Mouse (Mus musculus) hindbrain, embryonic 14.5 days (tissue): ENCODE measurements around the gene Gm10392. TPM values are rescaled to one million over a fixed set of nuclear protein-coding genes. Genes with fewer than 3 reads are reported as not detected.
"Not testable (repeated sequence)": the region's sequence is repeated elsewhere in the genome, so short reads cannot be mapped to it uniquely, and the experiment has no call there.

ENCODE experiments used
- ATAC-seq: fragments of 200-750 bp; cut with Nextera tagmentation; 2 replicates; pipeline ENCODE4 v1.8.0; 2017; ENCODE audit warnings: moderate number of reproducible peaks, mild to moderate bottlenecking, moderate TSS enrichment, moderate library complexity; ENCODE audit not compliant: low FRiP score
- DNase-seq: peaks from one replicate; pipeline ENCODE4 v3.0.0-alpha.2; 2015; ENCODE audit warnings: low spot score
- H3K27ac ChIP-seq: fragments of 300-500 bp; sonication (generic); 2 replicates; pipeline ENCODE4 v1.5.1; 2014; ENCODE audit warnings: mild to moderate bottlenecking, moderate library complexity
- H3K27me3 ChIP-seq: fragments of 300-500 bp; sonication (generic); 2 replicates; pipeline ENCODE4 v1.6.1; 2014; ENCODE audit warnings: mild to moderate bottlenecking, low read length, mixed read lengths; ENCODE audit not compliant: control insufficient read depth, insufficient read depth
- H3K36me3 ChIP-seq: fragments of 300-500 bp; sonication (generic); replicated peaks from 2 replicates; pipeline ENCODE4 v1.6.1; 2014; ENCODE audit not compliant: control insufficient read depth, insufficient read depth
- H3K4me1 ChIP-seq: fragments of 300-500 bp; sonication (generic); replicated peaks from 2 replicates; pipeline ENCODE4 v1.6.1; 2014; ENCODE audit warnings: antibody characterized with exemption, low read length, mixed read lengths; ENCODE audit not compliant: control insufficient read depth, insufficient read depth
- H3K4me2 ChIP-seq: fragments of 300-500 bp; sonication (generic); replicated peaks from 2 replicates; pipeline ENCODE4 v1.6.1; 2014; ENCODE audit warnings: mild to moderate bottlenecking, moderate library complexity
- H3K4me3 ChIP-seq: fragments of 300-500 bp; sonication (generic); replicated peaks from 2 replicates; pipeline ENCODE4 v1.5.1; 2014; ENCODE audit warnings: mild to moderate bottlenecking, low read length
- H3K9ac ChIP-seq: fragments of 300-500 bp; sonication (generic); 2 replicates; pipeline ENCODE4 v1.6.1; 2014
- H3K9me3 ChIP-seq: fragments of 300-500 bp; sonication (generic); 2 replicates; pipeline ENCODE4 v1.6.1; 2016; ENCODE audit warnings: low read length; ENCODE audit not compliant: control insufficient read depth
- WGBS: fragments of 180-500 bp; shearing (Covaris S2); extraction: QIAGEN DNeasy Blood & Tissue Kit; methylation state at CpG from one replicate; pipeline ENCODE4 v1.1.7; 2014; 5-methylcytosine and 5-hydroxymethylcytosine counted together
- polyA plus RNA-seq: library from polyadenylated mRNA; unstranded; fragments of >200 nt; fragmentation: Nextera tagmentation; extraction: Ambion mirVana; gene quantifications from 2 replicates; pipeline ENCODE4 v1.2.1, GENCODE M21; 2014

Gm10392 gene
- polyA plus RNA-seq = not detected in 2 replicates

DNA sequence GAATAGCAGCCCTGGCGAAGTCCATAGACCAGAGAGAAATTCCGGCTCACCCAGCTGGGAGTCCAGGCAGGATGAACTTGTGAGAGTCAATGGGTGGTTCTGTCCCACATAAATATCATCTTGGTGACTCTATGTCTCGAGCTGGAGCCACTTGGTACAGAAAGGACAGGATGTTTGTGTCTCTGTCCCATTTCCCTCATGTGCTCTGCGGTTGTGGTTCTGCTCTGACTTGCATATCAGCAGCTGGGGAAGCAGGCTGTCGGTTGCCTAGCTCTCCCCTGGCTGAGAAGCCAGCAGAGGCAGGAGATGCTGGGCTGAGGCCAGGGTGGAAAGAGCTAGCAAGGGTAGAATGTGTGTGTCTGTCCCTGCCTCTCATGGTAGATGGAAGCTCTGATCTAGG, at the start of gene Gm10392:
Gene Gm10392 (minus strand): TSS at position 156 of the 400 bp plus-strand sequence.
- 67% methylated on average over 5 of the region's 5 CpGs for WGBS
- Histone ChIP-seq H3K27me3 (peaks cover 20% of the 10 kb centered on the region), H3K4me1 (peaks cover 20% of the 10 kb centered on the region), H3K27ac (no peak within 1 kb of the TSS), H3K9ac (no peak within 1 kb of the TSS), H3K9me3 (no peaks in the 10 kb centered on the region), H3K4me3 (no peak within 1 kb of the TSS), H3K4me2 (no peak within 1 kb of the TSS), H3K36me3 (no peaks in the 10 kb centered on the region)
- ATAC-seq (no peak), DNase-seq (no peak)

DNA sequence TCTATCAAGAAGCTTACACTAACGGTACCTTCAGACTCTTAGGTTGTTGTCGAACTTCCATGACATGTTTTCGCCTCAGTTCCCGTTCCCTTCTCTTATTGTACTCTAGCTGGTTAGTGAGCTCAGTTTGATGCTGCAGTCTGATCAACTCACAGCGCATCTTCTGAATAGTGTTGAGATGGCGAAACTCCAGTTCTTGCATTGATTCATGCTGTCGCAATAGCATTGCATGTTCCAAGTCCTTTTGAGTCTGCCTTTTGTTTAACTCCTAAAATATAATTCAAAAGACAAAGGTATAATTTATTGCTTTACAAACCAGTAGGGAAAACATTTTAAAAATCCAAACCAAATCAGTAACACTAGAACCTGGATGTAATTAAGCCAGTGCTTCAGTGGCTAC, 26.3 kb upstream of the Gm10392 start:
- no peaks in the 10 kb centered on the region for H3K9me3 ChIP-seq
- H3K27me3 ChIP-seq = no peaks in the 10 kb centered on the region
- ATAC-seq (no peak), DNase-seq (no peak)
- no peaks in the 10 kb centered on the region for H3K4me1 ChIP-seq
- H3K36me3 ChIP-seq = peaks cover 92% of the 10 kb centered on the region
- no peak overlapping the region for H3K4me3 ChIP-seq
- H3K9ac ChIP-seq = no peak overlapping the region
- WGBS = 96% methylated on average over 7 of the region's 7 CpGs
- H3K27ac ChIP-seq = no peak overlapping the region
- no peak overlapping the region for H3K4me2 ChIP-seq

DNA sequence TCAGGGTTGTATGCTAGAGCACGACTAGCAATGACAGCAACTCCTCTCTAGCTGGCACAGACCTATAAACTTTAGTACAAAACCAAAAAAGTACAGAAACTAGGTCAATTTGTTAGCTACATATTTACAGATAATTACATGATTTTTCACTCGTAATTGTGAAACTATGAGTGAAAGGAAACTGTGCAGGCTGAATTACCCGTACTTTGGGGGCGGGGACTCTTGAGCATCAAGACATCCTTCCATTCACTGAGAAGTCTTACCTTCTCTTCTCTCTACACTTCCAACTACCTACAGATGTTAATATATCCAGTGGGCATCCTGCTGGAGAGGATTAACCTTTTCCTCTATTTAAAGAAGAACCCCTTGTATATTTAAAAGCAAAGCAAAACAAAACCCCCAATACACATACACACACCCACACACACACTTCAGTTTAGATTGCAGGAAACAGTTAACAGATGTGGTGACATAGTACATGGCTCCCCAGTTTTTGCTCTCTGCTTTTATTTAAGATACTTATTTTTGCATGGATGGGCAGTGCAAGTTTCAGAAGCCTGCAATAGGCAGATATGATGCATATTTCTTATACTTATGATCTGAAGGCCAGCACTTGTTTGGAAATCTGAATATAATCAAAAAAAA, 13.3 kb upstream of the Gm10392 start:
- 92% methylated on average over 4 of the region's 4 CpGs for WGBS
- Histone ChIP-seq H3K27me3 (no peaks in the 10 kb centered on the region), H3K9me3 (no peaks in the 10 kb centered on the region), H3K4me1 (no peaks in the 10 kb centered on the region), H3K27ac (no peak overlapping the region), H3K4me3 (no peak overlapping the region), H3K4me2 (no peak overlapping the region), H3K36me3 (peaks cover 49% of the 10 kb centered on the region), H3K9ac (no peak overlapping the region)
- no peak for ATAC-seq
- no peak for DNase-seq

DNA sequence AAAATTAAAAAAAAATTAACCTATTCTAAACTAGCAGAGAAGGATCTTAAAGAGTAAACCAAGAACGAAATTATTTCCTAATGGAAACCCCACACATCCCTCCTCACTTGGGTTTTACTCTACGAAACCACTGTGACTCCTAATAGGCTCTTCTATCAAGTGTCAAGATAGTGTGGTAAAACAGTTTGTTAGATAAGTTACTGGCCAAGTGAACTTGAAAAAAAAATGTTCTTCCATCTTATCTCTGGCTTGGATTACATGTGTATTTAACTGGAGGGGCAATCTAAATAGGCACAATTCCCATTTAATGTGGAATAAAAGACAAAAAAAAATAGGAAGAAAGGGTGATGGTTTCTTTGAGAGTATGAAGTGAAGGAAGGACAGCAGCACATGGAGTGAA, 11.9 kb upstream of the Gm10392 start:
- H3K27me3 ChIP-seq = no peaks in the 10 kb centered on the region
- no peak overlapping the region for H3K27ac ChIP-seq
- peaks cover 35% of the 10 kb centered on the region for H3K36me3 ChIP-seq
- H3K4me3 ChIP-seq = no peak overlapping the region
- DNase-seq = no peak
- 92% methylated on average over 2 of the region's 2 CpGs for WGBS
- H3K4me1 ChIP-seq = no peaks in the 10 kb centered on the region
- H3K9me3 ChIP-seq = no peaks in the 10 kb centered on the region
- no peak overlapping the region for H3K4me2 ChIP-seq
- ATAC-seq = no peak
- H3K9ac ChIP-seq = no peak overlapping the region

DNA sequence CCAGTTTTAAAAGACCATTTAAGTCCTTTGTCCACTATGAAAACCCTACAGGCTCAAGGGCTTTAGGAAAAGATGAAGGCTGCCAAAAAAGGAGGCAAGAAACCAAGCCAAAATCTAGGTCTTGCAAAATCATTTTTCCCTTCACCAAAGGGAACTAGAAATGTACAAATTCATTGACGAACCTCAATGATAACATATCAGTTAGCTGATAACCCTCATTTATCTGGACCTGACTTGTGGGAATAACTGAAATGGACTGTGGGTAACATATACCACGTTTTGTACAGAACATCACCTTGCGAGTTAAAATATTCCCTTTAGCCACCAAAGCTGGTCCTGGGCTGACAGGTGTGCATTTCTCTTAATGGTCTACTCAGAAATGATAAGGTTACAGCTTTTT, 10.6 kb upstream of the Gm10392 start:
- Histone ChIP-seq H3K9ac (no peak overlapping the region), H3K4me3 (no peak overlapping the region), H3K9me3 (no peaks in the 10 kb centered on the region), H3K27ac (no peak overlapping the region), H3K27me3 (no peaks in the 10 kb centered on the region), H3K4me2 (no peak overlapping the region), H3K4me1 (no peaks in the 10 kb centered on the region), H3K36me3 (peaks cover 26% of the 10 kb centered on the region)
- ATAC-seq = no peak
- 88% methylated on average over 3 of the region's 3 CpGs for WGBS
- no peak for DNase-seq

DNA sequence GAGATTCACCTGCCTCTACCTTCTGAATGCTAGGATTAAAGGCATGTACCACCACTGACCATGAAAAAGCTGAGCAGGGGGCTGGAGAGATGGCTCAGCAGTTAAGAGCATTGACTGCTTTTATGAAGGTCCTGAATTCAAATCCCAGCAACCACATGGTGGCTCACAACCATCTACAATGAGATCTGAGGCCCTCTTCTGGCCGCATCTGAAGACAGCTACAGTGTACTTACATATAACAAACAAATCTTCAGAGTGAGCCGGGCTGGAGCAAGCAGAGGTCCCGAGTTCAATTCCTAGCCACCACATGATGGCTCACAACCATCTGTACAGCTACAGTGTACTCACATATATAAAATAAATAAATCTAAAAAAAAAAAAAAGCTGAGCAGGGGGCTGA, 9.4 kb upstream of the Gm10392 start:
- not testable (repeated sequence) for ATAC-seq, H3K9me3 ChIP-seq, H3K27me3 ChIP-seq, H3K4me3 ChIP-seq, H3K9ac ChIP-seq, H3K4me2 ChIP-seq, DNase-seq, H3K4me1 ChIP-seq, H3K27ac ChIP-seq
- H3K36me3 ChIP-seq = peaks cover 19% of the 10 kb centered on the region; the same call in 1 of the 2 replicates
- 93% methylated on average over 3 of the region's 3 CpGs for WGBS

DNA sequence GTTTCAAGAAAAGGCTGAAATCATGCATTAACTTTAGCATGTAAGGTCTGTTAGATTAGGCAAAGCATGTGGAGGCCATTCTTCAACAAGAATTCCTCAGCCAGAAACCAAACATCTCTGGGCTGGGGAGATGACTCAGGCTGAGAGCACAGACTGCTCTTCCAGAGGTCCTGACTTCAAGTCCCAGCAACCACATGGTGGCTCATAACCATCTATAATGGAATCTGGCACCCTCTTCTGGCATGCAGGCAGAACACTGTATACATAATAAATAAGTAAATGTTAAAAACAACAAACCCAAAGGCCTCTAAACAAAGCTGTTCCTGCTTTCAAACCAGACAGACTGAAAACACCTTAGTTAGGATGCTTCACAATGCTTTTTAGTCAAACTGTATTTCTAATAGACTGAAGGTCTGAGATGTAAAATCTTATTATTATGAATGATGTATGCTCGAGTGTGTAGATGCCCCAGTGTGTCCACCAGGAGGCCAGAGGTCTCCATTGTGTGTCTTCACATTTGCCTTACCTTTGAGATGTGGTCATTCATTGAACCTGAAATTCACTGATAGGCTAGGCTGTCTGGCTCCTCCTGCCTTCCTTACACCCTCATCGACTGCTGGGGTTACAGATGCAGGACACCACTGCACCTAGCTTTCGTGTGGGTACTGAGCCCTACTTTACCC, 6.9 kb upstream of the Gm10392 start:
- Histone ChIP-seq H3K27ac (no peak overlapping the region), H3K9ac (no peak overlapping the region), H3K4me2 (no peak overlapping the region), H3K4me3 (no peak overlapping the region), H3K36me3 (0 out of 2 replicates have a peak, but pooled peaks cover 8% of the 10 kb centered on the region), H3K27me3 (no peaks in the 10 kb centered on the region), H3K9me3 (no peaks in the 10 kb centered on the region), H3K4me1 (no peaks in the 10 kb centered on the region)
- DNase-seq (no peak), ATAC-seq (no peak)
- 83% methylated on average over 3 of the region's 3 CpGs for WGBS

DNA sequence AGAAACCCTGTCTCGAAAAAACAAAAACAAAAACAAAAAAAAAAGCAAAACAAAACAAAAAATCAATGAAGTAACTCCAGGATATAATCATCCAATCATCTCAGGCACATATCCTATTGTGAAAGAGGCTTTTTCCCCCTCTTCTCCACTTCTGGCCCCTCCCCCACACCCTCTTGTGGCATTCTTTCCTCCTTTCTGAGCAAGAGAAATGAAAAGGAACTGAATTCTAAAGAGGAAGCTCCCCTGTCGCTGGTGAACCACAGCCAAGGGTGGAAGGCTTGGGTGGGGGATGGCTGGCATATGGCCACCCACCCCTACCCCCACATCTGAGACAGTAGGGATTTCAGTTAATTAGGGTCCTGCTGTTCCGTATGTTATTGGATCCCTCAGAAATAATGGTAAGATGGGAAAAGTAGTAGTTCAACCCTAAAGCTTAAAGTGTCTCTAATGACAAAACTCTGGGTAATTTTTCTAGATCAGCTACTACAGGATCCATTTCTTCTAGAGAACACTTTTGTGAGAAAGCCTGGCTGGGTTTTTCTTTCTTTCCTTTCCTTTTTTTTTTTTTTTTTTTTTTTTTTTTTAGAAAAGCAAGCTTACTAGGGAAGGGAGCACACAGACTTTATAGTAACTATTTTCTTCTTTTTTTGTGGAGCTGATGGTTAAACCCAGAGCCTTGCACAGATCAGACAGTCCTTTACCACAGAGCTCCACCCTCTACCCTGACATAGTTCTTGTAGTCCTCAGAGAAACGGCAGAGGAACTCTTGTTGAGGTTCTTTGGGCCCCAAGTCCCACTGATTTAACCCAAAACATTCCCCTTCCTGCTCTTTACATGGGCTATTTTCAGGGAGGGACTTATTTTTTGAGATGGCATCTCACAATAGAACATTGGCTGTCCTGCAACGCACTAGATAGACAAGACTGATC, 1.9 kb upstream of the Gm10392 start:
- Histone ChIP-seq H3K9me3 (no peaks in the 10 kb centered on the region), H3K36me3 (no peaks in the 10 kb centered on the region), H3K9ac (no peak overlapping the region), H3K27me3 (peaks cover 4% of the 10 kb centered on the region; the same call in 1 of the 2 replicates), H3K4me2 (no peak overlapping the region), H3K4me3 (no peak overlapping the region), H3K27ac (no peak overlapping the region), H3K4me1 (peaks cover 7% of the 10 kb centered on the region; the same call in 1 of the 2 replicates)
- 43% methylated on average over 5 of the region's 5 CpGs for WGBS
- no peak for ATAC-seq
- no peak for DNase-seq
